ENCODE assay signal across 25 mouse cellular contexts in the genomic region with DNA sequence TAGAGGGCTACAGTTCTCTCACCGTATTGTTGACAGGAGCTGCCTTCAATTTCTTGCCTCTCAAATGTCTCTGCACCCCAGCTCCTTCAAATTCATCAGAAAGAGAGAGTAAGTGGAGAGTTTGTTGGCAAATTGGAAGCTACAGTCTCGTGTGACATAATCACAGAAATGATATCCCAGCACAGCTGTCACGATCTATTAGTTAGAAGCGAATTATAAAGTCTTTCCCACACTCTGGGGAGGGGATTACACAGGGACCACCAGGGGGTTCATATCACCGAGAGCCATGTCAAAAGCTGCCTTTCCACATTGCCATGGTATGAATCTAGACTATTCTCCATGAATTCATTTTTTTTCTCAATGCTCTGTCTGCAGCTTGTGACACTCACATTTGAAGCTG.
"Had no signal": no experiment of that assay in that cellular context is flagged by ENCODE, and none has a peak within 500 bp of the region (broad histone marks: within the 10 kb centered on the region; RNA-seq: fewer than 3 reads in every experiment).

No protein-coding gene starts in this region.

- H3K4me3 ChIP-seq: heart, embryonic 10.5 days; heart, embryonic 12.5 days; hindbrain, embryonic 10.5 days; hindbrain, embryonic 12.5 days; intestine, embryonic 15.5 days; kidney, embryonic 15.5 days; limb, embryonic 12.5 days; limb, embryonic 15.5 days; liver, embryonic 12.5 days had no signal

- H3K27ac ChIP-seq: heart, embryonic 10.5 days; hindbrain, embryonic 10.5 days; hindbrain, embryonic 12.5 days; hindbrain, embryonic 14.5 days; intestine, embryonic 15.5 days; kidney, embryonic 15.5 days; kidney, postnatal 0 days; limb, embryonic 12.5 days; limb, embryonic 15.5 days; liver, embryonic 12.5 days had no signal

- H3K4me1 ChIP-seq: heart, embryonic 10.5 days; heart, embryonic 12.5 days; hindbrain, embryonic 10.5 days; hindbrain, embryonic 12.5 days; intestine, embryonic 15.5 days; kidney, embryonic 15.5 days; limb, embryonic 12.5 days; limb, embryonic 15.5 days; liver, embryonic 12.5 days had no signal

- H3K36me3 ChIP-seq: heart, embryonic 10.5 days; heart, embryonic 12.5 days; hindbrain, embryonic 10.5 days; hindbrain, embryonic 12.5 days; intestine, embryonic 15.5 days; kidney, embryonic 15.5 days; limb, embryonic 12.5 days; limb, embryonic 15.5 days; liver, embryonic 12.5 days had no signal

- H3K9ac ChIP-seq: heart, embryonic 12.5 days; hindbrain, embryonic 12.5 days; hindbrain, embryonic 14.5 days; intestine, embryonic 15.5 days; kidney, embryonic 15.5 days; limb, embryonic 12.5 days; limb, embryonic 15.5 days; liver, embryonic 12.5 days had no signal

- ATAC-seq: hindbrain, embryonic 16.5 days; inflammation-experienced regulatory T-cells, adult 6 months; intestine, embryonic 15.5 days; intestine, postnatal 0 days; liver, embryonic 12.5 days had no signal

- H3K9me3 ChIP-seq: heart, embryonic 10.5 days; heart, embryonic 12.5 days; hindbrain, embryonic 10.5 days; hindbrain, embryonic 12.5 days; intestine, embryonic 15.5 days; kidney, embryonic 15.5 days; limb, embryonic 12.5 days; limb, embryonic 15.5 days; liver, embryonic 12.5 days had no signal

- H3K27me3 ChIP-seq: heart, embryonic 12.5 days; hindbrain, embryonic 12.5 days; intestine, embryonic 15.5 days; kidney, embryonic 15.5 days; limb, embryonic 12.5 days; limb, embryonic 15.5 days; liver, embryonic 12.5 days had no signal

- DNase-seq: gastrocnemius, postnatal 25 days; heart, adult 18-20 months; heart, postnatal 10 days; heart, postnatal 4 days; kidney, adult 2 months; kidney, adult 9 months; kidney, postnatal 14 days; kidney, postnatal 36 days; layer of hippocampus, adult 9-11 months; layer of hippocampus, postnatal 36 days; left cerebral cortex, postnatal 4 days had no signal

- H3K4me2 ChIP-seq: heart, embryonic 12.5 days; hindbrain, embryonic 12.5 days; hindbrain, embryonic 14.5 days; intestine, embryonic 15.5 days; kidney, embryonic 15.5 days; limb, embryonic 12.5 days; limb, embryonic 15.5 days; liver, embryonic 12.5 days had no signal
